Comparison of ENCODE assay signal across 15 mouse cellular contexts in the genomic region with DNA sequence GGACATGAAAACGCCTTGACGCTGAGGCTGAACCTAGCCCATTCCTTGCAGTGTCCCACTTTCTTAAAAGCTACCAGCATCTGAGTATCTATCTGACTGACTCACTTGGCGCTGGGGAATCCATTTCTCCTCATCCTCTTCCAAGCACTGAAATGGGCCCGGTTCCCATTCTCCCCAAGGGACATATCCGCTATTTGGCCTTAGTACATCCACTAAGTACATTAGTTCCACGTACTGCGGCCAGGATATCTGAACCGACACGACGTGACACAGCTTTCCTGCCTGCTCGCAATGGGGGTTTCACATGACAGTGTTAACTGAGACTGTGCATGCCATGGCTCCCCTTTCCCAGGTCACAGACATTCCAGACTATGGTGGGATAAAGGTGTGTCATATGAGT.
DNase-seq lines count a peak whose midpoint lies in the region.
"Had no signal": no experiment of that assay in that cellular context is flagged by ENCODE, and none has a peak within 500 bp of the region (broad histone marks: within the 10 kb centered on the region; RNA-seq: fewer than 3 reads in every experiment).

No protein-coding gene starts in this region.

- DNase-seq in cerebellum, postnatal 10 days, result peak; percentile 16 to 28
- no peak for DNase-seq in cerebellum, adult 9-11 months
- DNase-seq in urinary bladder, postnatal 14 days (ENCODE audit: low spot score), result peak; percentile 17
- no peak for DNase-seq in urinary bladder, postnatal 4 days (ENCODE audit: low spot score in 2 of 2)
- DNase-seq in heart, adult 9 months (ENCODE audit: low spot score in 2 of 2), result peak; percentile 38 to 56
- DNase-seq in skeletal muscle tissue, adult 2 months (ENCODE audit: low read depth, low spot score), result peak; percentile 71
- no peak for DNase-seq in left cerebral cortex, adult 9 months (ENCODE audit: low spot score in 2 of 2)
- DNase-seq in left cerebral cortex, adult 18-20 months (ENCODE audit: low spot score in 2 of 2), result no peak
- DNase-seq: cerebellum, adult 8-10 months; kidney, adult 8-10 months; kidney, postnatal 4 days; lung, postnatal 10 days; right cerebral cortex, adult 18-20 months; spleen, adult 18-20 months; thymus, adult 18-20 months had no signal

Comparison
In these comparisons a context has a peak if more than half of its experiments do, and no peak if none do; other contexts are left out.
1. DNase-seq: peak in cerebellum, postnatal 10 days (2 of 2), urinary bladder, postnatal 14 days (single experiment), heart, adult 9 months (2 of 2) and skeletal muscle tissue, adult 2 months (single experiment); none in cerebellum, adult 9-11 months (single experiment), urinary bladder, postnatal 4 days (0 of 2), left cerebral cortex, adult 9 months (0 of 2) and left cerebral cortex, adult 18-20 months (0 of 2).